Mouse (Mus musculus): ENCODE data around the gene Arhgap9.

Gene Arhgap9

GRCm38 (mm10) chr10:127322669-127323068 lies 905 bp downstream of the Arhgap9 start:
- peak; percentile 38 for DNase-seq (ENCODE audit: low read depth, low spot score)

- DNase-seq (ENCODE audit: low read depth, low spot score): peak; percentile 49
These were observed 1.5 kb downstream of the Arhgap9 start for GRCm38 (mm10) chr10:127323131-127323855.

- peak; percentile 94 for DNase-seq (ENCODE audit: low read depth, low spot score)
These were observed 2.7 kb downstream of the Arhgap9 start for GRCm38 (mm10) chr10:127324495-127324894.

- peak; percentile 56 for DNase-seq (ENCODE audit: low read depth, low spot score)
These were observed 3.8 kb downstream of the Arhgap9 start for GRCm38 (mm10) chr10:127325454-127326016.

- DNase-seq (ENCODE audit: low read depth, low spot score): peak; percentile 67
These were observed 4.4 kb downstream of the Arhgap9 start for GRCm38 (mm10) chr10:127326017-127326801.

- DNase-seq (ENCODE audit: low read depth, low spot score): no peak
These were observed 5.1 kb downstream of the Arhgap9 start for GRCm38 (mm10) chr10:127326828-127327227.

- DNase-seq (ENCODE audit: low read depth, low spot score): no peak
These were observed 5.8 kb downstream of the Arhgap9 start for GRCm38 (mm10) chr10:127327461-127328145.

- no peak for DNase-seq (ENCODE audit: low read depth, low spot score)
These were observed 8.4 kb downstream of the Arhgap9 start for GRCm38 (mm10) chr10:127330212-127330611.

GRCm38 (mm10) chr10:127332211-127332874 lies 10.6 kb downstream of the Arhgap9 start:
- DNase-seq (ENCODE audit: low read depth, low spot score): peak; percentile 59

- peak; percentile 76 for DNase-seq (ENCODE audit: low read depth, low spot score)
These were observed 11.4 kb downstream of the Arhgap9 start for GRCm38 (mm10) chr10:127333152-127333551.

GRCm38 (mm10) chr10:127335271-127335670 lies 13.5 kb downstream of the Arhgap9 start:
- peak; percentile 49 for DNase-seq (ENCODE audit: low read depth, low spot score)

GRCm38 (mm10) chr10:127336952-127337351 lies 15.2 kb downstream of the Arhgap9 start:
- no peak for DNase-seq (ENCODE audit: low read depth, low spot score)

GRCm38 (mm10) chr10:127337536-127338099 lies 15.9 kb downstream of the Arhgap9 start:
- peak; percentile 53 for DNase-seq (ENCODE audit: low read depth, low spot score)

GRCm38 (mm10) chr10:127338930-127339682 lies 17.3 kb downstream of the Arhgap9 start:
- peak; percentile 94 for DNase-seq (ENCODE audit: low read depth, low spot score)

GRCm38 (mm10) chr10:127339683-127340576 lies 18.2 kb downstream of the Arhgap9 start:
- DNase-seq (ENCODE audit: low read depth, low spot score): peak; percentile 48

- peak; percentile 43 for DNase-seq (ENCODE audit: low read depth, low spot score)
These were observed 19.0 kb downstream of the Arhgap9 start for GRCm38 (mm10) chr10:127340577-127341359.

GRCm38 (mm10) chr10:127341360-127341690 lies 19.6 kb downstream of the Arhgap9 start:
- no peak for DNase-seq (ENCODE audit: low read depth, low spot score)

GRCm38 (mm10) chr10:127341891-127342639 lies 20.3 kb downstream of the Arhgap9 start, which contains the start of gene Gli1:
Gene Gli1 (minus strand): TSS chr10:127341974.
- DNase-seq (ENCODE audit: low read depth, low spot score): peak; percentile 90
